Mouse (Mus musculus) frontal cortex, adult (tissue): Measurements from ENCODE around the gene Sgtb.
A peak's percentile ranks its signal among the peaks of the same experiment; 100 is the strongest.

Experiments
- ATAC-seq: cut with Nextera tagmentation; 2 replicates; pipeline ENCODE4 v1.9.2; 2017; ENCODE audit warnings: mild to moderate bottlenecking, moderate library complexity, mixed read lengths; ENCODE audit not compliant: low TSS enrichment

The Sgtb gene

GRCm38 (mm10) chr13:104109816-104110521 is 428 bp downstream of the Sgtb start:
- peak; percentile 42 for ATAC-seq

GRCm38 (mm10) chr13:104110526-104110925 is 985 bp downstream of the Sgtb start:
- ATAC-seq, result no peak

GRCm38 (mm10) chr13:104112266-104112900 is 2.8 kb downstream of the Sgtb start:
- ATAC-seq, result no peak

DNA sequence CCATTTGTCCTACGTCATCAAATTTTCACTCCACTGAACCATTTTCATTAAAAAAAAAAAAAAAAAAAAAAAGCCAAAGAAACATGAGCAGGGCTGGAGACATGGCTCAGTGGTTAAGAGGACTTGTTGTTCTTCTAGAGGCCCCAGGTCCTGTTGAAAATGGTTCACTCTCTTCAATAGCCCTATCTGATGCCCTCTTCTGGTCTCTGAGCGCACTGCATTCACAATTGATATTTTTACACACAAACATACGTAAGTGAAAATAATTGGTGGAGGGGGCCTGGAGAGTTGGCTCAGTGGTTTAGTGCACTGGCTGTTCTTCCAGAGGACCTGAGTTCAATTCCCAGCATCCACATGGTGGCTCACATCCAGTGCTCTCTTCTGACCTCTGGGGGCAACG is 4.2 kb downstream of the Sgtb start:
- no peak for ATAC-seq

DNA sequence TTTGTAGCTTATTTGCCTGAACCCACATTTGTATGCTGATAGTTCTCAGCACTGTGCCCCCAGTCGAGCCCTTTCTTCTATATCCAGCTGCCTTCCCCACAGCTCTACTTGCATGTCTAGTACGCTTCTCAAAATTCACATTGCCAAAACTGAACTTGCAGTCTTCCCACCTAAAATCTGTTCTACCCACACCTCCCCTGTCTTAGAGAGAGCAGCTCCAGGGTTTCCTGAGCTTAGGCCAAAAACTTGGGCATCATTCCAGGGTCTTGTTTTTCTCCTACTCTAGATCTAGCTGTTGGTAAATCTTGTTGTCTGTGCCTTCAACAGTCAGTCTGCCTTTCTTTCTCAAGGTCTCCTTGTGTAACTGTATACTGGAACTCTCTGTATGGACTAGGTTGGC is 5.3 kb downstream of the Sgtb start:
- ATAC-seq, result peak; percentile 70

GRCm38 (mm10) chr13:104122078-104122840 is 12.7 kb downstream of the Sgtb start:
- ATAC-seq, result peak; percentile 53

GRCm38 (mm10) chr13:104123662-104124381 is 14.3 kb downstream of the Sgtb start:
- ATAC-seq, result no peak

DNA sequence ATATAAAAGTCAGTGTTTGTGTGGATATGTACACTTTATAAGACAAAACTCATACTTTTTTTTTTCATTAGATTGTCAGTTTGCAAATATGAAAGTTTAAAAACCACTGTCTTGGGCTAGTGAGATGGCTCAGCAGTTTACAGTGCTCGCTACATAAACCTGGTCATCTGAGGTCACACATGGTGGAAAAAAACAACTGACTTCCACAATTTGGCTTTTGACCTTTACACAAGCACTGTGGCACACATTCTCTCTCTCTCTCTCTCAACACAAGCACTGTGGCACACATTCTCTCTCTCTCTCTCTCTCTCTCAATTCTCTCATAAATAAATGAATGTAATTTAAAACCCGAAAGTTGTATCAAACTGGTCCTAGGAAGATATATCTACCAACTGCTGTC is 23.0 kb downstream of the Sgtb start:
- ATAC-seq, result no peak

GRCm38 (mm10) chr13:104134510-104135085 is 25.1 kb downstream of the Sgtb start:
- no peak for ATAC-seq

DNA sequence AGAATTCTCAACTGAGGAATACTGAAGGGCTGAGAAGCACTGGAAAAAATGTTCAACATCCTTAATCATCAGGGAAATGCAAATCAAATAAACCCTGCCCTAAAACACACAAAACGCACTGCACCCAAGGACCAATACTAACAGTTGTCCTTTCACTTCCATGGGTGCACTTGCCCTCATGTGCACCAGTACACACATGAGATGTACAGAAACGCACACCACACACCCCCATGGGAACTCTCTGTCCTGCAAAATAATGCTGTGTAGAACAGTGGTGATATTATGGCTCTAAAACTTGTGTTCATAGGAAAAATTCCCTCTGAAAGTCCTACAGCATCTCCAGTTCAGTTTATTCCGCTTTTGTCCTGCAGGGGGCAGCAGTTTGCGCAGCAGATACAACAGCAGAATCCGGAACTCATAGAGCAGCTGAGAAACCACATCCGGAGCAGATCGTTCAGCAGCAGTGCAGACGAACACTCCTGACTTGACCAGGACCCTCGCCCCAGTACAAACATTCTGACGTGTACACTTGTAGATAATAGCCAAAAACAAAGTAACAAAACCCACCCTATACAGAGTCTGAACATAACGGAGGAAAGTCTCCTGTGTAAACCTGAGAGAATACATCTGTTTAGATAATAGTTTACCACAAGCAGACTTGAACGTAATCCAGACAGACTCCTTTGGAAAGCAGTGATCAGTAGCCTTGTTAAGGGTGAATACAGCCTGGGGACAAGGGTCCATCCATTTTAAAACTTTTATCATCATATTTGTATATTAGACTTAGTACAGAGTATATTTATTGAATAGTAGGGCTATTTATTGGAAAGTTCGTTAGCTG is 30.0 kb downstream of the Sgtb start:
- ATAC-seq, result peak; percentile 90

DNA sequence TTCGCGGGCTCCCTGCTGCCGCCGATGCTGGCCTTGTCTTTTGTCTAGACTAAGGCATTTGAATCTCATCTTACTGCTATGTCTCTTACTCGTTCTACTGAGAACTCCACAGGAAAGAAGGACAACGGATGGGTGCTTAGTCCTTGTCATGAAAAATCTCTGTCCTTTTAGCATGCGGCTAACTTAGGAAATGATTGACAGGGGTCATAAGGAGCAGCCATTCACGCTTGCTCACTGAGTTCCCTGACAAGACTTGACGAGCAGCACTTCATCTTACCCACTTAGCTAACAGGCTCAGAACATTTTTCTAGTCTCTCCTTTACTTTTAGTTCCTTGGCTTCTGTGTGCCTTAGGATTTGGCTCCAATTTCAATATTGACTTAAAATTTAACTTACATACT is 35.3 kb downstream of the Sgtb start:
- ATAC-seq, result no peak

GRCm38 (mm10) chr13:104145646-104146045 is 36.1 kb downstream of the Sgtb start:
- ATAC-seq, result no peak

- ATAC-seq, result no peak
These were observed 44.6 kb downstream of the Sgtb start for GRCm38 (mm10) chr13:104154180-104154579.

DNA sequence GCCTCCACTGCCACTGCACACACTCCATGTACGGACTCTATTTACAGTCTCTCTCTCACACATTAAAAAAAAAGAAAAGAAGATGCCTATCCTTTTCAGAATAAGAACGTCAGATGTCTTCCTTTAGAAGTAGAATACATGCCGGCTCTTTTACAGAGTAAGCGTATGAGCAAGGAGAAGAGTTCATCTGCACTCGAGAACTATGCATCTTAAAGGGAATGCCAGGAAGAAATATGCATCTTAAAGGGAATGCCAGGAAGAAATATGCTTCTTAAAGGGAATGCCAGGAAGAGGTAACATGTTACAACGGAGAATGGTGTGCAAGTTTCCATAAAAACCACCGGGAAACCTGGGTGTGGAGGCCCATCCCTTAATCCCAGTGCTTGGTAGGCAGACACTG is 45.6 kb downstream of the Sgtb start:
- ATAC-seq, result peak; percentile 90

GRCm38 (mm10) chr13:104155686-104156085 is 46.1 kb downstream of the Sgtb start:
- ATAC-seq, result no peak

- no peak for ATAC-seq
These were observed 62.2 kb downstream of the Sgtb start for GRCm38 (mm10) chr13:104171711-104172110.

DNA sequence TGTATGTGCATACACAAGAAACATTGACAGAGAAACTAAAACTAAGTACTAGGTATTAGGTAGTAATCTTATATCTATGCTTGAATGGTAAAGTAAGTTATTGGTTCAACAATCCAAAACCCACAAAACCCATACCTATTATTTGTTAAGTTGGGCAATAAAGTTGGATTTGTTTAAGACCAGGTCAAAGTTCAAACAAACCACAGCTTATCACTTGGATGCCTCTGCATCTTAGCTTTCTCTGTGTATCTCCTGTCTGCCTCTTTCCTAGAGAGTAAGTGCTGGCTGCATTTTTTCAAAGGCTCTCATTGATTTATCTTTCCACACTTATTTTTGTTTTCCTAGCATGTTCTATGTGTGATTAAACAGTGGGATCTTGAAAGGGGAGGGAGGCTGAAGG is 63.0 kb downstream of the Sgtb start:
- no peak for ATAC-seq

DNA sequence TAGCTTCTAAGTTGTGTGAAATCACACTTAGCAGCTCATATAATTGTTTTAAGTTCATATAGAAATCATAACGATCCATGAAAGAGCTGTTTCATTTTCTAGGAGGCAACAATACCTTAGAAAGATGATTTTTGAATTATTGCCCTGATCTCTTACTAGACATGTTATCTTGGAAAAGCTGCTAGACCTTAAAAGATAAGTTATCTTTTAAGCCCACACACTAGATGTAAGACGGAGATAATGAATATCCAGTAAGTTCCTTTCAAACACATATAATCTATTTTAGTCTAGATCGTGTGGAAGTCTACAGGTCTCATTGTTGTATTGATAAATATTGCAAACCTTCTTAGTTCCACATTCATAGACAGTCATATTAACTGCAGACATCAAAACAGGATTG is 67.3 kb downstream of the Sgtb start:
- ATAC-seq, result no peak

- ATAC-seq, result peak; percentile 91
These were observed 68.5 kb downstream of the Sgtb start, which contains the start of gene Trappc13 for GRCm38 (mm10) chr13:104177796-104178649. Gene Trappc13, minus strand, starts transcription at chr13:104178469.

DNA sequence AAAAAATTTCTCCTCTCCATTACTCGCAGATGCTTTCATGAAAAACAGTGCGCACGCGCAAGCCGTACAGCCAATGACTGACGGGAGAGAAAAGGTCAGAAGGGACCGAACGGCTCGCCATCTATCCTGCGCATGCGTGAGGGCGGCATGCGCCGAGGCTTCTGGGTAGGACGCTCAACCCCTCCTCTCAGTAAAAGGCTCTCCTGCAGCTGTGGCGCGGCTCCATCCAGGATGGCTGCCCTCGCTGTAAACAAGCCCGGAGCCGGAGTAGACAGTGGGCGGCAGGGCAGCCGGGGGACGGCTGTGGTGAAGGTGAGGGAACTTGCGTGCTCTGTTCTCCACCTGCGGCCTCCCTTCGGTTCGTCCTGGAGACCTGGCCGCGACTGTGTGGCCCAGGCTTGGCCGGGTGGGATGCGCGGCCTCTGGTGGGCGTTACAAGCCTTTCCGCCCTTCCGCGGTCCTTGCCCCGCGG is 69.1 kb downstream of the Sgtb start, which contains the start of gene Trim23:
TSS of gene Trim23 (plus strand) at position 148 of the 472 bp plus-strand sequence.
- ATAC-seq, result peak; percentile 97
